Mouse (Mus musculus) cerebellum, adult 2 months (tissue): ENCODE measurements around the gene S1pr4.

Experiments used
- CTCF ChIP-seq: fragments of 200-500 bp; IDR thresholded peaks from 2 replicates; pipeline ENCODE4 v1.5.1; 2011; ENCODE audit warnings: low read depth, mild to moderate bottlenecking, control low read depth, low read length, moderate library complexity, borderline replicate concordance; ENCODE audit not compliant: insufficient read depth
- POLR2A ChIP-seq: fragments of 200-500 bp; IDR thresholded peaks from 2 replicates; pipeline ENCODE4 v1.6.1; 2011; ENCODE audit warnings: low read length, control low read depth, borderline replicate concordance; ENCODE audit not compliant: insufficient read depth

DNA sequence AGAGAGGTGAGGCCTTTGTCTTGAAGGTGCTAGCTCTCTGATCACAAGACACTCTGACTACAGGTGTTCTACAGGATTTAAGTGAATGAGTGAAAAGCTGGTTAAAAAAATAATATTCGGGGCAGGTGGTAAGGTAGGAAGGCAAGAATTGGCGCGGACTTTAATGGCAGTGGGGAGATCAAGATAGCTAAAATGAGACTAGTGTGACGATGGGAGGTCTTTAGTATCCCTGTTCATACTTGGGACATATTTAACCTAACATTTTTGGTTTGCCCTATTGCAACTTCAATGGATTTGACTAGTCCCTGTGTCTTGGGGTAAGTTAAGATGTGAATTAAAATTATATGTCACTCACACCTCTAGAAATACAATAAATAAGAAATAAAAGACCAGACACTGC lies 3.0 kb downstream of the S1pr4 start:
- TF ChIP-seq POLR2A (no peak), CTCF (no peak)
